Mouse (Mus musculus): ENCODE data around the gene Akna.

The Akna gene

DNA sequence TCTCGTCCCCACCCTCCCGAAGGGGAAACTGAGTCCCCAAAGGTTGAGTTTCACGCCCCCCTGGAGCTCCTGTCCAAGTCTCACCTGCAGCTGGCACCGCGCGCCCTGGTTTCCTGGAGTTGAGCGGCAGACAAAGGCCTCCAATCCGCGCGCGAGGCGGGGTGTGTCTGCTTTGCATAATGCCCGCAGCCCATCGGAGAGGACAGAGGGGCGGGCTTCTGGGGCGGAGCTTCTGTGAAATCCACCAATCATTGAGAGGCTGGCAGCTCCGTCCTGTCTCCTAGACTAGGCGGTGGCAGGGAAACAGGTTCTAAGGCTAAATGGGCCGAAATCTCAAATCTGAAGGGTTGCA, 7.4 kb upstream of the Akna start:
- DNase-seq (ENCODE audit: extremely low read depth, insufficient read length, low spot score): no peak

DNA sequence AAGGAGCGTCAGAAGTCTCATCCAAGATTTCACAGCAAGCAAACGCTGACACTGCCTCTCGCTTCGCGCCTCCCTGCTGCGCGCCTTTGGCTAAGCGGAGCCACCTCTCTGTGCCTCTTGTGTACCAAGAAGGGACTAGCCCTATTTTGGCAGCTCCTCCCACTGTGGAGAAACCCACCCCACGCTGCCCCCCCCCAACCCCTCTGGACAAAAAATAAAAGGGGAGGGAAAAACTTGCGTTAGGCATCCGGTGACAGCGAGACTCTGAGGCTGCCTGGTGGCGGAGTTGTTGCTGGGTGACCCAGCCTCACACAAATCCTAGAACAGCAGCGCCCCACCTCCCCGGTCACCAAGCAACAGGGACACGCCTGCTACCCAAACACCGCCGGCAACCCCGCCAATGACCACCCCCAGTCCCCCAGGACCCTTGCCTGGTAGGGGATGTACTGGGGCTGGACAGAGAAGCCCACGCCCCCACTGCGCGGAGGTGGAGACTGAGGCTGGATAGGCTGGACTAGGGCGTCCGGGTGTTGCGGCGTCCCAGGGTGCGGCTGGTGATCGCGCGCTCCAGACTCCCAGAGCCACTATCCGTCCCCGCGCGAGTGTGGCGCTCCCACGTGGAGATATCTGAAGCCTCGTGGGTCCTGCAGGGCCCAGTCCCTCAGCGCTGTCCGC, 6.9 kb upstream of the Akna start:
- DNase-seq (ENCODE audit: extremely low read depth, insufficient read length, low spot score): no peak

DNA sequence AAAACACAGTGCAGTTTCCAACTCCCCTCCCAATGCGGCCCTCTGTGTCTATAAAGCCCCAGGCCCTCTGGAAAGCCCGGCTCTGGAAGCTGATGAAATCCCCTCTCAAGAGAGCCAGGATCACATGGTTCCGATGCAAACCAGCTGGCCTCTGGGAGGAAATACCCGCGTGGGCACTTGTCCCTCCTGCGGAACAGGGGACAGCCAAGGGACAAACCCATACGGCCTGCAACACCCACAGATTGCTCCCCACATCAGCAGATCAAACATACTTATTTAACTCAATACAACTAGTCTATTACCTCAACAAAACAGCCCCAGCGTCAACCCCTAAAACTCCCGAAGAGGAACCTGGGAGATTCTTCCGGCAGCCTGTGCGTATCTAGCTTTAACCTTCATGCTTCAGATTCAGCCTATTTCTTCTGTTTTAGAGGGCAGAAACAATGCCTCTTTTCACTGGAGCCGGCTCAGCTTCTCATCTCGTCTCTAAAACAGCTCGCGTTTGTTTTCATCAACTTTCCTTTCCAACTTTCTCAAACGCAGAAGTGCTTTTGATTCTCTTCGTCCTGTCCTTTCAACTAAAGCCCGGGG, 6.3 kb upstream of the Akna start:
- DNase-seq (ENCODE audit: extremely low read depth, insufficient read length, low spot score): no peak

DNA sequence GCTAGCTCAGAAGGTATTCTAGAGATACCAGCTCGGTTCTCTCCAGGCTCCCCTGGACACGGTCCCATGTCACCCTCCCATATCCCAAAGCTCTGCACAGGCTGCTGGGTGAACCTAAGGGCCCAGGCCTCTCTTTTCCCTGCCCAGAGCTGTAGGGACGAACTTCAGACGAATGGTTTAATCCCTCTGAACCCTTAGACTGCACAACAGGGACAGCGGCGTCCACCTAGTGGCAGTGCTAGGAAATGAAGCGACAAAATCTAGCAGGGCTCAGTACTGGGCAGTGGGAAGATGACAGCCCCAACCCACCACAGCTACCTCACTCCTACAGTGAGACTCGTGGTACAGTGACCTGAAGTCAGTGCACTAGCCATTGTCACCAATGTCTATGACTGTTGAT, 5.5 kb upstream of the Akna start:
- DNase-seq (ENCODE audit: extremely low read depth, insufficient read length, low spot score): peak; percentile 46

DNA sequence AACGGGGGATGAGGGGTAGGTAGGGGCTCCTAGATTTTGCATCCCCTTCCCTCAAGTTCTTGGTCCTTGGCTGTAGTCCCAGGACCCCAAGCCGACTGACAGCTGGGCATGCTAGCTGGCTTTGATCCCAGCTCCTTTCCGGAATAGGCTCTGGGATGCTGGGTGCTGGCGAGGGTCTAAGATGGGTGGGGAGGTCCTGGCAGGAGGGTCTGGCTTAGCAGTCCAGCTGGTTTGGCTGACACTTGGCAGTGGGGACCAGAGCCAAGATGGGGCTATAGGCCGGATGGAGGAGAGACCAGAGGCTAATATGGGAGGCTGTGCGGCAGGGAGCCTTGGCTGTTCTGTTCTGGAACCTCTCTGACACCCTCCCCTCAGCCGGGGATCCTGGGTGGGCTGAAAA, 5.1 kb upstream of the Akna start:
- no peak for DNase-seq (ENCODE audit: extremely low read depth, insufficient read length, low spot score)

DNA sequence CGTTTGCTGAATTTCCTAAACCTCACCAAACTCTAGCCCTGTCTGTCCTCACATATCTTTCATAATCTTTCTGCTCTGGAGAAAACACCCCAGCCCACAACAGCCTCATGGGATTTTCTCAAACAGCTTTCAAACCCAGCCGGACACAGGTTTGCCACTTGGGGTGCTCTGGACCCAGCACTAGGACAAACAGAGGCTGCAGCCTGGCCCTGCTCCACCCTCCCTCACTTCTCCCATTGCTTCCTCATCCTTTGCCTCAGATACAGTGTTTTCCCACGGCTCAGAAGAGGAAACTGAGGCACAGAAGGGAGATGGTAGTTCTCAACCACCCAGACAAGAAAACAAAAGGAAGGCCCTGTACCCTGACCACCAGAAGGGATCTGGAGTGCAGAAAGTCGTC, 2.5 kb upstream of the Akna start:
- no peak for DNase-seq (ENCODE audit: extremely low read depth, insufficient read length, low spot score)

DNA sequence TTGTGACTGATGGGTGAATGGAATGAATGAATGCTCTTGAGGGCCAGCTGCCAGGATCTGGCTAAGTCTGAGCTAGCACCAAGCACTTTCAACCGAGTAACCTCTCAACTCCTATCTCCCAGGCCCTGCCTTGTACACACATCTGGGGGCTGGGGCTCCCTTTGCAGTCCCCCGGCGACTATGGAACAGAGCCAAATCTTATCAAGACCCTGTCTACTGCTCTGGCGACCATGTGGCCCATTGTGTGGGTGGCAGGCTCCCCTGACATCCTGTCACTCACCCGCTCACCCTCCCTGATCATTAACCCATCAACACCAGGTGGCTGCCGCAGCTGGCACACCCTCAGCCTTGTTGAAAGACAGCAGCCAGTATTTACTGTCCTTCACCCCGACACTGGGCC, 1.9 kb upstream of the Akna start:
- no peak for DNase-seq (ENCODE audit: extremely low read depth, insufficient read length, low spot score)

DNA sequence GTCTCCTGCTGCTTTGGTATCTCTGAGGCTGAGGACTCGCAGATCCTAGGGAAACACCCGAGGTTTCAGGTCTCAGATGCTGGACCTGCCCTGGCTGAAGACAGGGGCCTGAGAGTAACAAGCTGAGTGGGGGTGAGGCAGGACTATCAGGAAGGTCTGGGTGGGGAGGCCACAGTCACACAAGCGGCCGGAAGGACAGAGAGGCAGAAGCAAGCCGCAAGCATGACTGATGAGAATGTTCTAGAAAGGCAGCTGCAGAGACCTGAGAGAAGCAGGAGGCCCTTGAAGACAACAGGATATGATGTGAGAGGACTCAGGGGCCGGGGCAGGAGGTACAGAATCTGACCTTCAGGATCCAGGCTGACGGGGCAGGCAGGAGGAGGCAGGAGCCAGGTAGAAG, 1.1 kb upstream of the Akna start:
- no peak for DNase-seq (ENCODE audit: extremely low read depth, insufficient read length, low spot score)

DNA sequence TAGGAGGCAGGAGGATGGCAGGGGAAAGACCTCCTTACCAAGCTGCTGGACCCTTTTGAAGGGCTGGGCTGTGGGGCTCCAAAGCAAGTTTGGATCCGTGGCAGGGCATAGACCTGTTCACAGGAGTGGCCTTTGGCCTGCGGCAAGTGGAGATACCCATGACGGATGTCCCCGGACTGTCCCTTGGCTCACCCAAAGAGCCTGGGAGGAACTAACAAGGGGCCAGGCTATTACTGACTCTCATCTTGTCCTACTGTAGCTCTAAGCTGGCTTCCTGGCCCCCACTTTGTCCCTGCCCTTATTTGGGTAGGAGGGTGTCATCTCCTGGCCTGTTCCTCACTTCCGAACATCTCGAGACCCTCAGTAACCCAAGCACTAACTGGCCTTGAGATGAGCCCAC, 596 bp downstream of the Akna start:
- no peak for DNase-seq (ENCODE audit: extremely low read depth, insufficient read length, low spot score)

DNA sequence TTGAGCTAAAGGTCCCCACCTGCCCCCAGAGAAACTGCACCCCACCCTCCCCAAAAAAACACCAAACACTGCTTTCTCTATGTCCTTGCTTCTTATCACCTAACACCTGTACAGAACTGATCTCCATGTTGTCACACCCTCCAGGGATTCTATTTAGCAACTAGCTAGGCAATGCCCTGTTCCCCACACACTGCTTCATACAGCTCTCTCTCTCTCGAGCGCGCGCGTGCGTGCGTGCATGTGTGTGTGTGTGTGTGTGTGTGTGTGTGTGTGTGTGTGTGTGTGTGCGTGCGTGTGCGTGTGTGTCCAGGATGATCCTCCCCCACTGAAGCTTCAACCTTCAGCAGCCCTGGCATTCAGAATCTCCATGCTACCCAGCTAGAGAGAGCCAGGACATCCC, 1.1 kb downstream of the Akna start:
- no peak for DNase-seq (ENCODE audit: extremely low read depth, insufficient read length, low spot score)

DNA sequence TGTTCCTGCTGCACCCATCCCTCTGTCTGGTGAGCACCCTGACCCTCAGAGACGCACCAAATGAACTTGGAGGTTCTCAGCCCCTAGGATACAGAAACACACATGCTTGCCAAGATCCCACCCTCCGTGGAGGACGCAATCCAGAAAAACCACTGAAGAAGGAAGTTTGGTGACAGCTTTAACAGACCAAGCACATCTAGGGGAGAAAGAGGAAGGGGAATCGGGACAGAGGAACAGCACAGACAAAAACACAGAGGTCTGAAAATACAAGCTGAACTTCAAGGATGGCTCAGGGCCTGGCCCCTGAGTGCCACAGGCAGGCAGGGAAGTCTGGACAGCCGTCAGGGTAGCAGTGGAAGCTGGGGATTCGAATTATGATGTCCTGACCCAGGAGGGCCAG, 1.5 kb downstream of the Akna start:
- DNase-seq (ENCODE audit: extremely low read depth, insufficient read length, low spot score): no peak

DNA sequence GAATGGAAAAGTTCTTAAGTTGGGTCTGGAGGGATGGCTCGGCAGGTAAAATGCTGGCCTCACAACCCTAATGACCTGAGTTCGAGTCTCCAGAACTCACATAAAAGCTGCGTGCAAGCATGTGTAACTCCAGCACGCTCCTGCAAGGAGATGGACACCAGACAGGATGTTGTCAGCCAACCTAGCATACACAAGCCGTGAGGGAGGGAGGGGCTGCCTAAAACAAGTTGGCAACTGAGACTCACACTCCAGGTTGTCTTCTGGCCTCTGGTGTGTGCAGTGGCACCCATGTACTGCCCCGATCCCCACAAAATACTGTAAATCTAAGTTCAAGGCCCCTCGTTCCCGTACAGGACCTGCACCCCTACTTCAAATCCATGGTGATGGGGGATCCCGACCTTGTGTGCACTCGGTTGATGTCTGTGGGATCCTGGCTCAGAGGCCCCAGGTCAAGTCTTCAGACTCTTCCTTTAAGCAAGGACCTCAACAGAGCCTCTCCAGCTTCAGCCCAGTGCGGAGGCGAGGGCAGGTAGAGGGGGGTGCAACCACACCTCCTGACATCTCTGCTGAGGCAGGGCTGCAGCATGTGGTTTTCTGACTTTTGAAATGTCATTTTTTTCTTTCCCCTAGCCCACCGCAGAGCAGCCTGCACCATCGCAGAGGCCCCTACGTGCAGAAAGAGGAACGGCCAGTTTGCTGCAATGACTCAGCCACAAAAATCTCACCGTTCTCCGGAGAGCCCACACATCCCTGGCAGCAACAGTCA, 2.4 kb downstream of the Akna start:
- DNase-seq (ENCODE audit: extremely low read depth, insufficient read length, low spot score): peak; percentile 78

DNA sequence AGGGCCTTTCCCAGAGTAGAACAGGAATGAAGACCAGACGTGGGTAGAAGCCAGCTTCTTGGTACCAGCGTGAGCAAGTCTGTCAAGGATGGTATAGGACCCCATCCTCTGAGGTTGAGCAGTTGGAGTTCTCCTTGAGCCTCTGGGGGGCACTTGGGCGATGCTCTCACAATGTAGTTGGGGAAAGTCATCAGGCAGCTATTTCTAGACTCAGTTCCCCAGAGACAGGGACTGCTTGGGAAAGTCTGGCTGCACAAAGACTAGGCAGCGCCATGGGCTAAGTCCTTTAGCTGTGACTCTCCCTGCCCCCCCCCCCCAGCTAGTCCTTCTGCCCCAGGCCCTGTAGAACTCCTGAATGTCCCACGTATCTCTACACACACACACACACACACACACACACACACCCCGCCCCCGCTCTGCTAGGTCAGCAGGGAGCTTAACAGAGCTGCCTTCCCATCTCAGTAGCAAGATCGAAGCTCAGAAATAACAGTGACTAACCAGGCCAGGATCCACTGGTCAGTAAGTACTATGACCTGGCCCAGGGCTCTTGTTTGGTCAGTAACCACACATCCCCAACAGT, 3.4 kb downstream of the Akna start:
- peak; percentile 71 for DNase-seq (ENCODE audit: extremely low read depth, insufficient read length, low spot score)

DNA sequence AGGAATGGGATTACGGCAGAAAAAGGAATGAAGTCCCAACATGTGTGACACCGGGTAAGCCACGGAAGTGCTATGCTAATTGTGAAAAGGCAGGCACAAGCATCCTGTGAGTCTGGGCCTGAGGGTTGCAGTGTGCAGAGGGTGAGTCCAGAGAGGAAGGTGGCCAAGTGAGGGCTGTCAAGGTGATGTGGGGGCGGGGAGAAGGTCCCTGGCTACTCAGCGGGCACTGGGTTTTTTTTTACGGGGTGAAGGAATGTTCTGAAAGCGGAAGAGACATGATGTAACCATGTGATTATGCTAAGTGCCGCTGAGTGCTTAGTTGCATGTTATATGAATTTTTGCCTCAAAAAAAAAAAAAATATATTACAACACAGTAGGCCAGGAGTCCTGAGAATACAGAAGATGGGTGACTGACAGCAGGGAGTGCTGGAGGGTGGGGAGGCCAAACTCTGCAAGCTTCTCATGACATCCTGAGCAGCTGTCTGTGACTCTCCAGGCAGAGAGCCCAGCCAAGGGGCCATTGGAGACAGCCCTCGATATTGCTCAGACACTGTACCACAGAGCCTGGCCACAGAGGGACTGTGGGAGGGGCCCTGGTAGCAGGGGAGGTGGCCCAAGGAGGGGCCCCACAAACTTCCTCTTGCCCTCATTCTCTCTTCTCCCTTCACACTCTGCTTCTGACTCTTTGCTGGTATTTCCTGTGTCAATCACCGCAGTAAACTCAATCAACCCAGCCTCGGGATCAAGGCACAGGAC, 4.1 kb downstream of the Akna start:
- DNase-seq (ENCODE audit: extremely low read depth, insufficient read length, low spot score): peak; percentile 78

DNA sequence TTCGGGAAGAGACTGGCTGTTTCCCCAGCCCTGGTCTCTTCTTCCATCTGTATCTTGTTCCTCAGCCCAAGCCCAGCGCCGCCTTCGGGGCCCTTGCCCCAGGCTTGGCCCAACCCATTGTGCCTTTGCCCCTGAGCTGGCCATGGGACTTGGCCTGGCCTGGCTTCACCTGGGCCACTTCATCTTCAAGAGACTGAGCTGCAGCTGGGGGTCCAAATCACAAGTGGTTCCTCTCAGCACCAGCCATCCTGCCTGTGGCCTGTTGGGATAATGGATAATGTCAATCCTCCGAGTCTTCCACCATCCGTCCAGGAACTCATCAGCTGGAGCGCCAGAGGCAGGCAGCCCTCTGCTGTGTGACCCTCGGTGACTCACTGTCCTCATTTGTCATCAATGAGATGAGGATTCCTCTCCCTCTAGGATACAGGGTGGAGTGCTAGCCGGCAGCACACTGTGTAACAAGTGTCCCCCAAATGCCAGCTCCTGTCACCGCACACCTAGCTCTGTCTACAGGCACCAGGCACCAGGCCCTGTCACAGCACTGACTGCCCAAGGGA, 5.1 kb downstream of the Akna start:
- no peak for DNase-seq (ENCODE audit: extremely low read depth, insufficient read length, low spot score)

DNA sequence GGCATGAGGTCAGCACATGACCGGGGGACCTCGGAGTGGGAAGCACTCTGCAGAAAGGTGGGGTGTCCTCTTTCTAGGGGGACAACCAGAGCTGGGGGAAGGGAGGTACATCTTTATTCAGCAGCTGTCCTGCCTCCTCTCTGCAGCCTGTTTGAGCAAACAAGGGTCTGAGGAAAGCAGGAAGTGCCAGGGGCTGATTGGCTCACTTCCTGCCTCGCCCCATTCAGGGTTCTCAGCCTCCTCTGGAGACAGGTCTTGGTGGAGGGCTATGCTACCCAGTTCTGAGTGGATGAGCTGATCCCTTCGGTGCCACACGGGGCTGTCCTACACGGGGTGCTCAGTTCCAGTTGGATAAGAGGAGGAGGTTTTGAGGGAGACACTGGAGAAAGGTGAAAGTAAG, 11.8 kb downstream of the Akna start:
- DNase-seq (ENCODE audit: extremely low read depth, insufficient read length, low spot score): no peak

DNA sequence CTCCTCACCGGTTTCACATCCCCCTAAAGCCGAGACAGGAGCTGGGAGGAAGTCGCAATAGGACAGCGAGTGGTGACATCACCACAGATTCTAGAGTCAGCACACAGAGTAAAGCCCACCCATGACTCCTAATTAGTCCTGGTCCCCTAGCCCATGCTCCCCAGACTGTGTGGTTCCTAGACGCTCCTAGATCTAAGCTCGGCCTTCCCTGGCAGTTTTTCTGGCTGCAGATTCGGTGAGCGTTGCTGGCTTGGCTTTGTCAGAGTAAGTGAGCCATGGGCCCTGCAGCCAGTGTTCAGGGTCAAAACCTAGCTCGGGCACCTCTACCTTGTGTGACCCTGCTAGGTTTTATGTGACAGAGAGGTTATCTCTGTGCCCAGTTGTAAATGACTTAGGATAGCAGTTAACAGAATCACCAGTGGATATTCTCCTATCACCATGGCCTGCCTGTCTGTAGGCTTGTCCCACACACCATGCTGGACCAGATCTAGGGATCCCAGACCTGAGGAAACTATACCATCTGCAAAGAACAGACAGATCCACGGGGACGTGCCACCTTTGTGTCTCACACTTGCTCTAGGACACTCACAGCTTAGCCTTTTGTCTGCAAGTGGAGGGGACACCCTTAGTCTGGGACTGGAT, 13.1 kb downstream of the Akna start:
- DNase-seq (ENCODE audit: extremely low read depth, insufficient read length, low spot score): no peak

DNA sequence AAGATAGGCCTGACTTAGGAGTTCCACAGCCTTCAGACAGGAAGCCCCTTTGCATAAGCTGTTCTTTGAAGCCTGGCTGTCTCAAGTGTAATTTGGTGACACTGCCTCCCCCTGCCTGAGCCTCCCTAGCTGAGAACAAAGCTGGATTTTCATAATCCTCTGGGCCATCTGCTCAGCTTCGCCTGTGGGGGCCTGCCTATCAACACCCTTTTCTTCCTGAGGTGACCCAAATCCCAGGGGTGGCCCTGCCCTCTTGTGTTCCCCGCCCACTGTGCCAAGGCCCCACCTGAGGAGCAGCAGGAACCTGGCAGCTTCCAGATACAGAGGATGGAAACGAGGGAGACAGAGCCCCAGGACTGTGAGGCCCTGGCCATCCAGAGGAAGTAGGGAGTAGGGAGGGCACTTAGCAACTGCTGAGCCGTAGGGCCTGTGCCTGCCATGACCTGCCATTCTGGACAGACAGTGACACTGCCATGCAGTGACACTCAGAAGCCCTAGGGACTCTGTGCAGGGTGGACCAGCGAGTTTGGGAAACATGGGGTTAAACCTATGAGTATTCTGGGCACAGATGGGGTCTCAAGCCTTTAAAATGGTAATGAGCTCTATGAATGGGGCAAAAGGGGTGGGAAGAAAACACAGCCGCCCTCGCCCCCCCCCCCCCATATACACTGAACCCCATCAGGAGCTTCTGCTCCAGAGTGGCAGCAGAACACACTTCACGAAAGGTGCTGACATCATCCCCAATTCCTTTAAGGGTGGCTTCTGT, 13.8 kb downstream of the Akna start:
- DNase-seq (ENCODE audit: extremely low read depth, insufficient read length, low spot score): no peak

DNA sequence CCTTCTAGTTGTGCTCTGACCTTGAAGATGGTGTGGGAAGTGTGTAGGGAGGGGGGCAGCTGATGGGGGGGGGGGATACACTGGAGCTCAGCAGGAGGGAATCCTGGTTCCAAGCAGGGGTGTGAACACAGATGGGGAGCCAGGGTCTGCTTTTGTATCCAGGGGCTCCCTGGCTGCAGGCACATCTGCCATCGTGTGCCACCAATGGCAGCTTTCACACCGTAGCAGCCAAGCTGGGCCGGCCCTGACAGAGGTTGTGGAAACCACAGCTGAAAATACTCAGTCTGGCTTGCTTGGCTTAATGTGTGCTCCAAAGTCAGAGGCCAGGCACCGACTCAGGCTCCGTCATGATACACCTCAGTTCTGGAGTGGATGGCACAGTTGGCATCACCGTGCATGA, 15.1 kb downstream of the Akna start:
- DNase-seq (ENCODE audit: extremely low read depth, insufficient read length, low spot score): no peak

DNA sequence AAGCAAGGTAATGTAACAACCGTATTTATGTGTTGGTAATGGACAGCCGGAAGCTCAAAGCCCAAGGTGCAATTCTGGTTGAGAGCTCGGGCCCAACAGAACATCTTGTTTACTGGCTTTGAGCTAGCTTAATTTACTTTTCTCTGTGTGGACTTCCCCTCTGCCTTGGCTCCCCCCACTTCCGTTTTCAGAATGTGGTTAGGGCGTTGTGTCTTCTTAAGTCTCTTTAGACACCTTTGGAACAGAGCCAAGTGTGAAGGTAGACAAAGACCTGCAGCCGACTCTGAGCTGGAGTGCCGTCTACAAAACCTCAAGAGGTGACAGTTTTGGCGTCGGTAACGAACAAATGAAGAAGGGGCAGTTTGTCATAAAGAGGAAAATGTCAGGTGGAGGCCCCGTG, 17.4 kb downstream of the Akna start:
- no peak for DNase-seq (ENCODE audit: extremely low read depth, insufficient read length, low spot score)

All from 3134 (cell line).